Mouse (Mus musculus) heart, postnatal 0 days (tissue): ENCODE data around the gene Cldn4. TPM values are rescaled to one million over a fixed set of nuclear protein-coding genes. Genes with fewer than 3 reads are reported as not detected.

Experiments
- ATAC-seq: fragments of 200-750 bp; cut with Nextera tagmentation; 2 replicates; pipeline ENCODE4 v1.8.0; 2017; ENCODE audit warnings: low read depth, moderate number of reproducible peaks, moderate library complexity; ENCODE audit not compliant: insufficient read depth
- DNase-seq: peaks from one replicate; pipeline ENCODE4 v3.0.0-alpha.2; 2016; ENCODE audit warnings: low spot score
- H3K27ac ChIP-seq: fragments of 300-500 bp; sonication (generic); 2 replicates; pipeline ENCODE4 v1.5.1; 2014; ENCODE audit warnings: low read depth, mild to moderate bottlenecking
- H3K27me3 ChIP-seq: fragments of 300-500 bp; sonication (generic); 2 replicates; pipeline ENCODE4 v1.6.1; 2014; ENCODE audit warnings: low read length, mixed read lengths; ENCODE audit not compliant: control insufficient read depth, insufficient read depth
- H3K36me3 ChIP-seq: fragments of 300-500 bp; sonication (generic); replicated peaks from 2 replicates; pipeline ENCODE4 v1.6.1; 2014; ENCODE audit warnings: low read length, mixed read lengths; ENCODE audit not compliant: control insufficient read depth, insufficient read depth
- H3K4me1 ChIP-seq: fragments of 300-500 bp; sonication (generic); 2 replicates; pipeline ENCODE4 v1.6.1; 2014; ENCODE audit warnings: antibody characterized with exemption; ENCODE audit not compliant: control insufficient read depth, insufficient read depth
- H3K4me2 ChIP-seq: fragments of 300-500 bp; sonication (generic); 2 replicates; pipeline ENCODE4 v1.6.1; 2014; ENCODE audit warnings: low read depth, mild to moderate bottlenecking, low read length, moderate library complexity
- H3K4me3 ChIP-seq: fragments of 300-500 bp; sonication (generic); 2 replicates; pipeline ENCODE4 v1.5.1; 2014; ENCODE audit warnings: low read depth, low read length
- H3K9ac ChIP-seq: fragments of 300-500 bp; sonication (generic); replicated peaks from 2 replicates; pipeline ENCODE4 v1.6.1; 2014; ENCODE audit warnings: low read depth, low read length, mixed read lengths
- H3K9me3 ChIP-seq: fragments of 300-500 bp; sonication (generic); replicated peaks from 2 replicates; pipeline ENCODE4 v1.6.1; 2016; ENCODE audit warnings: low read length; ENCODE audit not compliant: control insufficient read depth
- CTCF ChIP-seq: IDR thresholded peaks from 2 replicates; pipeline ENCODE4 v1.5.1; 2016; ENCODE audit warnings: antibody characterized with exemption, control low read depth, low read depth
- EP300 ChIP-seq: IDR thresholded peaks from 2 replicates; pipeline ENCODE4 v1.6.1; 2016; ENCODE audit warnings: antibody characterized with exemption, low read depth
- WGBS: fragments of 180-500 bp; shearing (Covaris S2); extraction: QIAGEN DNeasy Blood & Tissue Kit; methylation state at CpG from one replicate; pipeline ENCODE4 v1.1.7; 2014; 5-methylcytosine and 5-hydroxymethylcytosine counted together
- polyA plus RNA-seq: library from polyadenylated mRNA; unstranded; fragments of >200 nt; fragmentation: Nextera tagmentation; extraction: Ambion mirVana; gene quantifications from 2 replicates; pipeline ENCODE4 v1.2.1, GENCODE M21; 2015
- total RNA-seq: library from RNA; depleted of rRNA; stranded (reverse); fragments of >200 nt; gene quantifications from 2 replicates; pipeline ENCODE4 v1.2.3, GENCODE M21; 2014; ENCODE audit warnings: low replicate concordance; rRNA removed

Gene Cldn4
- total and polyA plus RNA-seq, 2 experiments from 2014 or later = 10.2 TPM; not detected in 1

DNA sequence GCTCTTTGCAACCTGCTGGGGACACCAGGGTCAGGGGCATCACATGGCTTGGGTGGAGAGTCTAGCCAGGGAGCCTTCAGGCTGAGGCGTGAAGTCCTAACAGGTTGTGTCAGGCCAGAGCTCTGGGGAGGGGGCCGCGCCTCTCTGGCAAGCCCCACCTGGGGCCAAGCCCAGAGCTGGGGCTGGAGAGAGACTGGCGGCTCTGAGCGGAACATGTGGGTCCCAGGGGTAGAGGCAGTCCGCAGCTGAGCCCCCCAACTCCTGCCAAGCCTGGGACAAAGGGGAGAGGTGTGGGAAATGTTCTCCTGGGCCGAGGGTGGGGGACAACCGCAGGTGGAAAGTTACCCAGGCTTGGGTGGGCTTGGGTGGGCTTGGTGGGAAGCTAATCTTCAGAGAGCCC is 49.8 kb downstream of the Cldn4 start:
- no peak for DNase-seq
- WGBS = 82% methylated on average over 8 of the region's 8 CpGs
- H3K27ac ChIP-seq = no peak overlapping the region

DNA sequence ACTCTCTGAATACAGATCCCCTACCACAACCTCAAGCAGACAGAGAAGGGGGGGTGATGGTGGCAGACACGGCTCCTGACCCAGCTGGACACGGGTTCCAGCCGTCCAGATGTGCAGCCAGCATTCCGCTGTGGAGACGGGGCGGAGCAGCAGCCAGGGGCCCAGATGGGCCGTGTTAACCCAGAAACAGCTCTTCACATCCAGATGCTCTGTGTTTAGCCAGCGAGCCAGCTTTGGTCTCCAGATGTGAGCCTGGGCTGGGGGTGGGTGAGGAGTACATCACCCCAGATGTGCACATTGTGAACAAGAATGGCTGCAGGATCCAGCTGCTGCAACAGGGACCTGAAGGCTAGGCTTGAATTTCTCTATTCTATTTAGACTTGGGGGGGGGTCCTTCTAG is 51.4 kb downstream of the Cldn4 start:
- no peak overlapping the region for H3K4me3 ChIP-seq
- no peak overlapping the region for H3K9ac ChIP-seq
- no peaks in the 10 kb centered on the region for H3K9me3 ChIP-seq
- ATAC-seq = no peak
- no peak overlapping the region for H3K4me2 ChIP-seq
- H3K36me3 ChIP-seq = no peaks in the 10 kb centered on the region
- H3K27ac ChIP-seq = no peak overlapping the region
- H3K27me3 ChIP-seq = no peaks in the 10 kb centered on the region
- H3K4me1 ChIP-seq = 0 out of 2 replicates have a peak, but pooled peaks cover 9% of the 10 kb centered on the region
- DNase-seq = no peak
- 64% methylated on average over 8 of the region's 8 CpGs for WGBS
- no peak for TF ChIP-seq EP300
- no peak for TF ChIP-seq CTCF

More for the DNA sequence above, 49.8 kb downstream of the Cldn4 start:
- TF ChIP-seq EP300 = no peak
- TF ChIP-seq CTCF = no peak
- Histone ChIP-seq H3K4me1 (no peaks in the 10 kb centered on the region), H3K4me3 (no peak overlapping the region), H3K4me2 (no peak overlapping the region), H3K9ac (no peak overlapping the region), H3K27me3 (no peaks in the 10 kb centered on the region), H3K9me3 (no peaks in the 10 kb centered on the region), H3K36me3 (no peaks in the 10 kb centered on the region)
- ATAC-seq = no peak

Other genes with a start within 250 kb of the Cldn4 start
- gene Eln, start 199.6 kb downstream of the Cldn4 start, total RNA-seq = 313 and 411 TPM in 2 replicates
- 362 and 388 TPM in 2 replicates for gene Eln, start 199.6 kb downstream of the Cldn4 start, polyA plus RNA-seq
- gene Tmem270, start 40.2 kb downstream of the Cldn4 start, total RNA-seq = not detected in 2 replicates
- gene Tmem270, start 40.2 kb downstream of the Cldn4 start, polyA plus RNA-seq = not detected in 2 replicates
- gene Cldn13, start 31.4 kb downstream of the Cldn4 start, total RNA-seq = not detected in 2 replicates
- gene Cldn13, start 31.4 kb downstream of the Cldn4 start, polyA plus RNA-seq = 0.18 and 0.22 TPM in 2 replicates
- 4.6 and 9.4 TPM in 2 replicates for gene Mettl27, start 14.6 kb downstream of the Cldn4 start, total RNA-seq
- gene Mettl27, start 14.6 kb downstream of the Cldn4 start, polyA plus RNA-seq = 6.4 and 8.3 TPM in 2 replicates
- 3.8 and 15.2 TPM in 2 replicates for gene Cldn3, start 39.3 kb upstream of the Cldn4 start, total RNA-seq
- 1.4 and 4.5 TPM in 2 replicates for gene Cldn3, start 39.3 kb upstream of the Cldn4 start, polyA plus RNA-seq
- 55.6 and 60.8 TPM in 2 replicates for gene Abhd11, start 62.2 kb upstream of the Cldn4 start, total RNA-seq
- 99.5 and 100 TPM in 2 replicates for gene Abhd11, start 62.2 kb upstream of the Cldn4 start, polyA plus RNA-seq
- gene Stx1a, start 76.5 kb upstream of the Cldn4 start, total RNA-seq = 2.3 and 3.7 TPM in 2 replicates
- 2.3 and 2.5 TPM in 2 replicates for gene Stx1a, start 76.5 kb upstream of the Cldn4 start, polyA plus RNA-seq
- gene Dnajc30, start 117.3 kb upstream of the Cldn4 start, total RNA-seq = 7.7 and 19.7 TPM in 2 replicates
- 33.6 and 34.1 TPM in 2 replicates for gene Dnajc30, start 117.3 kb upstream of the Cldn4 start, polyA plus RNA-seq
- gene Bud23, start 118.0 kb upstream of the Cldn4 start, total RNA-seq = 34.2 and 49.6 TPM in 2 replicates
- gene Bud23, start 118.0 kb upstream of the Cldn4 start, polyA plus RNA-seq = 33.7 and 38.2 TPM in 2 replicates
- gene Vps37d, start 131.3 kb upstream of the Cldn4 start, total RNA-seq = 3.7 and 5.6 TPM in 2 replicates
- 1.0 and 1.1 TPM in 2 replicates for gene Vps37d, start 131.3 kb upstream of the Cldn4 start, polyA plus RNA-seq
- 1.2 and 16.0 TPM in 2 replicates for gene Mlxipl, start 143.0 kb upstream of the Cldn4 start, total RNA-seq
- 3.4 and 5.3 TPM in 2 replicates for gene Mlxipl, start 143.0 kb upstream of the Cldn4 start, polyA plus RNA-seq
- gene Tbl2, start 202.7 kb upstream of the Cldn4 start, total RNA-seq = 30.0 and 66.2 TPM in 2 replicates
- 10.4 and 11.3 TPM in 2 replicates for gene Tbl2, start 202.7 kb upstream of the Cldn4 start, polyA plus RNA-seq
- gene Bcl7b, start 221.3 kb upstream of the Cldn4 start, total RNA-seq = 10.6 and 23.2 TPM in 2 replicates
- 51.8 and 54.5 TPM in 2 replicates for gene Bcl7b, start 221.3 kb upstream of the Cldn4 start, polyA plus RNA-seq
- gene Baz1b, start 240.3 kb upstream of the Cldn4 start, total RNA-seq = 21.3 and 30.0 TPM in 2 replicates
- 11.9 and 13.1 TPM in 2 replicates for gene Baz1b, start 240.3 kb upstream of the Cldn4 start, polyA plus RNA-seq